15 mouse cellular contexts compared by ENCODE assay signal in genomic region chr11:96743000-96743399, GRCm38 (mm10). TPM values are rescaled to one million over a fixed set of nuclear protein-coding genes. Genes with fewer than 3 reads are reported as not detected.
DNase-seq lines count a peak whose midpoint lies in the region; ATAC-seq and TF ChIP-seq lines count a peak whose summit lies in the region.
"Had no signal": no experiment of that assay in that cellular context is flagged by ENCODE, and none has a peak within 500 bp of the region (broad histone marks: within the 10 kb centered on the region; RNA-seq: fewer than 3 reads in every experiment).

No protein-coding gene starts in this region.

- no peak overlapping the region for H3K9ac ChIP-seq in lung, embryonic 15.5 days
- H3K9ac ChIP-seq in hindbrain, embryonic 14.5 days: peak overlapping the region; percentile 37; the same call in 1 of the 2 replicates
- H3K9ac ChIP-seq in neural tube, embryonic 13.5 days: peak overlapping the region; percentile 66
- H3K9ac ChIP-seq: embryonic facial prominence, embryonic 12.5 days; heart, embryonic 13.5 days; intestine, embryonic 15.5 days; limb, embryonic 12.5 days had no signal

- no peak for ATAC-seq in lung, embryonic 15.5 days (ENCODE audit: borderline replicate concordance, extremely low read depth, low FRiP score, low TSS enrichment)
- 0 out of 2 replicates have a peak, but pooled peaks have one; percentile 16 for ATAC-seq in hindbrain, embryonic 14.5 days (ENCODE audit: low FRiP score)
- ATAC-seq in neural tube, embryonic 13.5 days (ENCODE audit: low read depth): peak; percentile 51
- ATAC-seq: intestine, embryonic 15.5 days; lung, postnatal 0 days had no signal

- no peak for TF ChIP-seq CTCF in lung, adult 2 months (IDR thresholded peaks at IDR 0.05; ENCODE audit: insufficient read depth, low read length)

- H3K27ac ChIP-seq in lung, embryonic 15.5 days: no peak overlapping the region
- H3K27ac ChIP-seq in hindbrain, embryonic 14.5 days: peak overlapping the region; percentile 87
- peak overlapping the region; percentile 99 for H3K27ac ChIP-seq in neural tube, embryonic 13.5 days (replicated peaks)
- H3K27ac ChIP-seq: embryonic facial prominence, embryonic 12.5 days; heart, embryonic 13.5 days; intestine, embryonic 15.5 days; limb, embryonic 12.5 days had no signal

- no peaks in the 10 kb centered on the region for H3K9me3 ChIP-seq in lung, embryonic 15.5 days
- H3K9me3 ChIP-seq in hindbrain, embryonic 14.5 days (ENCODE audit: control insufficient read depth, low read length): no peaks in the 10 kb centered on the region
- no peaks in the 10 kb centered on the region for H3K9me3 ChIP-seq in neural tube, embryonic 13.5 days
- H3K9me3 ChIP-seq: embryonic facial prominence, embryonic 12.5 days; heart, embryonic 13.5 days; intestine, embryonic 15.5 days; limb, embryonic 12.5 days had no signal

- 26% methylated on average over 11 of the region's 11 CpGs for WGBS in lung, embryonic 15.5 days
- 27% methylated on average over 11 of the region's 11 CpGs for WGBS in lung, adult 2 months
- 31% methylated on average over 11 of the region's 11 CpGs for WGBS in hindbrain, embryonic 14.5 days
- WGBS in neural tube, embryonic 13.5 days: 17% methylated on average over 11 of the region's 11 CpGs

- DNase-seq in embryo, embryonic 11 days: peak; percentile 35
- DNase-seq in embryo, embryonic 9.5 days (ENCODE audit: extremely low spot score): no peak
- no peak for DNase-seq in lung, adult 2 months
- peak; percentile 62 for DNase-seq in hindbrain, embryonic 14.5 days (ENCODE audit: low spot score)
- DNase-seq in left cerebral cortex, adult 8-10 months (ENCODE audit: low spot score in 2 of 2): no peak
- no peak for DNase-seq in right cerebral cortex, postnatal 25 days
- DNase-seq: cerebellum, adult 9-11 months; thymus, postnatal 14 days had no signal

- no peak overlapping the region for H3K4me3 ChIP-seq in lung, embryonic 15.5 days
- no peak overlapping the region for H3K4me3 ChIP-seq in lung, adult 2 months (replicated peaks; ENCODE audit: extremely low read depth, low read depth, low read length)
- no peak overlapping the region for H3K4me3 ChIP-seq in hindbrain, embryonic 14.5 days (replicated peaks; ENCODE audit: low read length)
- peak overlapping the region; percentile 8 for H3K4me3 ChIP-seq in neural tube, embryonic 13.5 days
- H3K4me3 ChIP-seq: embryonic facial prominence, embryonic 12.5 days; heart, embryonic 13.5 days; intestine, embryonic 15.5 days; limb, embryonic 12.5 days had no signal

- TF ChIP-seq POLR2A in lung, adult 2 months (IDR thresholded peaks at IDR 0.05; ENCODE audit: borderline replicate concordance, extremely low read depth, low read depth, low read length): no peak

- no peaks in the 10 kb centered on the region for H3K4me1 ChIP-seq in lung, embryonic 15.5 days
- H3K4me1 ChIP-seq in lung, adult 2 months (ENCODE audit: control insufficient read depth, insufficient read depth, low read length): no peaks in the 10 kb centered on the region
- H3K4me1 ChIP-seq in hindbrain, embryonic 14.5 days (replicated peaks; ENCODE audit: control insufficient read depth, insufficient read depth, low read length): peaks cover 64% of the 10 kb centered on the region
- H3K4me1 ChIP-seq in neural tube, embryonic 13.5 days (replicated peaks): peaks cover 95% of the 10 kb centered on the region

- peak overlapping the region; percentile 17; the same call in 1 of the 2 replicates for H3K4me2 ChIP-seq in lung, embryonic 15.5 days
- H3K4me2 ChIP-seq in hindbrain, embryonic 14.5 days (replicated peaks): peak overlapping the region; percentile 41
- peak overlapping the region; percentile 51 for H3K4me2 ChIP-seq in neural tube, embryonic 13.5 days
- H3K4me2 ChIP-seq: heart, embryonic 13.5 days; intestine, embryonic 15.5 days had no signal

- no peaks in the 10 kb centered on the region for H3K36me3 ChIP-seq in lung, embryonic 15.5 days
- H3K36me3 ChIP-seq in hindbrain, embryonic 14.5 days (replicated peaks; ENCODE audit: control insufficient read depth, insufficient read depth): no peaks in the 10 kb centered on the region
- H3K36me3 ChIP-seq in neural tube, embryonic 13.5 days: no peaks in the 10 kb centered on the region
- H3K36me3 ChIP-seq: embryonic facial prominence, embryonic 12.5 days; heart, embryonic 13.5 days; intestine, embryonic 15.5 days; limb, embryonic 12.5 days had no signal

- peaks cover 36% of the 10 kb centered on the region for H3K27me3 ChIP-seq in lung, embryonic 15.5 days
- H3K27me3 ChIP-seq in hindbrain, embryonic 14.5 days (ENCODE audit: control insufficient read depth, insufficient read depth, low read length): no peaks in the 10 kb centered on the region
- H3K27me3 ChIP-seq in neural tube, embryonic 13.5 days: no peaks in the 10 kb centered on the region

RNA-seq across cellular contexts. Expression of gene Snx11, which starts 34.4 kb away (rescaled TPM):
- polyA plus RNA-seq in lung, embryonic 15.5 days (2015; fragmentation: Nextera tagmentation; extraction: Ambion mirVana): 20.0 and 20.3 TPM in 2 replicates
- 23.5 and 26.8 TPM in 2 replicates for polyA plus RNA-seq in lung, adult 2 months (2012; rRNA removed)
- polyA plus RNA-seq in hindbrain, embryonic 14.5 days (2014; fragmentation: Nextera tagmentation; extraction: Ambion mirVana): 37.9 and 42.5 TPM in 2 replicates
- 78.0 and 84.2 TPM in 2 replicates for polyA plus RNA-seq in neural tube, embryonic 13.5 days (2015; fragmentation: Nextera tagmentation; extraction: Ambion mirVana)
- total RNA-seq in left cerebral cortex, adult 8-10 months (2022): 10 to 100 TPM; 38.4 to 49.2 (median 44.4) TPM

RNA-seq across cellular contexts. Expression of gene Cbx1, which starts 45.9 kb away (rescaled TPM):
- 114 and 121 TPM in 2 replicates for polyA plus RNA-seq in lung, embryonic 15.5 days (2015; fragmentation: Nextera tagmentation; extraction: Ambion mirVana)
- polyA plus RNA-seq in lung, adult 2 months (2012; rRNA removed): 15.3 and 19.0 TPM in 2 replicates
- polyA plus RNA-seq in hindbrain, embryonic 14.5 days (2014; fragmentation: Nextera tagmentation; extraction: Ambion mirVana): 52.5 and 57.7 TPM in 2 replicates
- 91.6 and 95.1 TPM in 2 replicates for polyA plus RNA-seq in neural tube, embryonic 13.5 days (2015; fragmentation: Nextera tagmentation; extraction: Ambion mirVana)
- total RNA-seq in left cerebral cortex, adult 8-10 months (2022): 10 to 100 TPM; 36.5 to 43.3 (median 38.9) TPM

Comparison
In these comparisons a context has a peak if more than half of its experiments do, and no peak if none do; other contexts are left out.
1. DNase-seq: peak in embryo, embryonic 11 days (single experiment) and hindbrain, embryonic 14.5 days (single experiment); none in embryo, embryonic 9.5 days (single experiment), lung, adult 2 months (single experiment), left cerebral cortex, adult 8-10 months (0 of 2) and right cerebral cortex, postnatal 25 days (single experiment).
2. Peak in every context shown above with its lines, with median percentiles within 50 percentile points of each other: H3K4me2 ChIP-seq.